Mouse (Mus musculus): ENCODE measurements around the gene Gm9821. TPM values are rescaled to one million over a fixed set of nuclear protein-coding genes. Genes with fewer than 3 reads are reported as not detected.

Gene Gm9821
- total and polyA plus RNA-seq, 3 experiments: 1.2 to 22.7 TPM; not detected in 1

- peak; percentile 92 for DNase-seq (ENCODE audit: low read depth, low spot score)
- Histone ChIP-seq H3K9ac (ENCODE audit: control insufficient read depth, low read depth, low read length, poor library complexity, severe bottlenecking) (peak overlapping the region; percentile 80), H3K27ac (ENCODE audit: control insufficient read depth, low read depth, low read length) (peak overlapping the region; percentile 94), H3K79me2 (ENCODE audit: control insufficient read depth, insufficient read depth, low read length, poor library complexity) (peaks cover 52% of the 10 kb centered on the region), H3K4me1 (ENCODE audit: control insufficient read depth in 1 of 2, insufficient read depth in 2 of 2, low read length in 2 of 2) (peaks cover 15 to 45% of the 10 kb centered on the region in 2 experiments; a peak in 3 of 4 replicates), H3K27me3 (ENCODE audit: control insufficient read depth in 1 of 2, insufficient read depth in 2 of 2, low read length in 2 of 2) (no peaks in the 10 kb centered on the region), H3K9me3 (replicated peaks; ENCODE audit: insufficient read depth, low read length) (no peaks in the 10 kb centered on the region), H3K36me3 (ENCODE audit: control insufficient read depth in 1 of 2, insufficient read depth in 2 of 2, low read length in 2 of 2) (peaks cover 0 to 30% of the 10 kb centered on the region in 2 experiments; a peak in 2 of 4 replicates), H3K4me3 (ENCODE audit: control insufficient read depth in 1 of 2, insufficient read depth in 1 of 2, low read depth in 2 of 2, low read length in 2 of 2) (peak overlapping the region; percentile 61 to 90)
- TF ChIP-seq ZKSCAN1 (IDR thresholded peaks at IDR 0.05; ENCODE audit: low read depth, low read length): no peak
- no peak for TF ChIP-seq CHD1 (IDR thresholded peaks at IDR 0.05; ENCODE audit: low read depth, low read length)
- no peak for TF ChIP-seq CTCF (IDR thresholded peaks at IDR 0.05 in 2 of 3, conservative IDR thresholded peaks at IDR 0.05 in 1 of 3; ENCODE audit: control insufficient read depth in 1 of 3, insufficient read depth in 1 of 3, low read depth in 2 of 3, low read length in 3 of 3, poor library complexity in 1 of 3, severe bottlenecking in 1 of 3)
- TF ChIP-seq USF2 (IDR thresholded peaks at IDR 0.05; ENCODE audit: borderline replicate concordance in 1 of 2, insufficient read depth in 1 of 2, low read depth in 1 of 2, low read length in 2 of 2): no peak
- TF ChIP-seq ZNF384 (IDR thresholded peaks at IDR 0.05; ENCODE audit: low read depth, low read length): no peak
- peak in 1 of 2 experiments; percentile 68; a peak in 2 of 4 replicates for TF ChIP-seq POLR2A (IDR thresholded peaks at IDR 0.05; ENCODE audit: control insufficient read depth in 1 of 2, insufficient read depth in 1 of 2, low read depth in 1 of 2, low read length in 2 of 2, poor library complexity in 1 of 2)
- TF ChIP-seq NRF1 (IDR thresholded peaks at IDR 0.05; ENCODE audit: insufficient read depth, low read depth, low read length, poor library complexity, severe bottlenecking): no peak
- TF ChIP-seq EP300 (IDR thresholded peaks at IDR 0.05; ENCODE audit: low read depth in 1 of 2, low read length in 2 of 2): peak in 1 of 2 experiments; percentile 42; a peak in 3 of 4 replicates
- peak; percentile 75 for TF ChIP-seq SIN3A (IDR thresholded peaks at IDR 0.05; ENCODE audit: low read length)
- no peak for TF ChIP-seq E2F4 (IDR thresholded peaks at IDR 0.05; ENCODE audit: borderline replicate concordance, low read depth, low read length)
- TF ChIP-seq CHD2 (IDR thresholded peaks at IDR 0.05; ENCODE audit: low read length): peak; percentile 34
- TF ChIP-seq TAL1 (IDR thresholded peaks at IDR 0.05; ENCODE audit: low read length): no peak
- no peak for TF ChIP-seq TCF12 (IDR thresholded peaks at IDR 0.05; ENCODE audit: low read depth, low read length)
- no peak; the same call in 1 of the 2 replicates for TF ChIP-seq MYC (IDR thresholded peaks at IDR 0.05; ENCODE audit: low read depth, low read length)
- TF ChIP-seq JUND (IDR thresholded peaks at IDR 0.05; ENCODE audit: low read depth, low read length): no peak
- no peak for TF ChIP-seq POLR2AphosphoS2 (IDR thresholded peaks at IDR 0.05; ENCODE audit: low read length)
- no peak for TF ChIP-seq POLR2AphosphoS5 (IDR thresholded peaks at IDR 0.05; ENCODE audit: borderline replicate concordance, low read depth, low read length)
- no peak for TF ChIP-seq USF1 (IDR thresholded peaks at IDR 0.05; ENCODE audit: low read depth, low read length)
- TF ChIP-seq ELF1 (IDR thresholded peaks at IDR 0.05; ENCODE audit: low read depth, low read length): no peak
- TF ChIP-seq MEF2A (IDR thresholded peaks at IDR 0.05; ENCODE audit: extremely low read depth, insufficient replicate concordance, low read depth, low read length, poor library complexity, severe bottlenecking): no peak
- peak; percentile 23; the same call in 1 of the 2 replicates for TF ChIP-seq TBP (IDR thresholded peaks at IDR 0.05; ENCODE audit: low read depth, low read length)
- TF ChIP-seq GATA1 (IDR thresholded peaks at IDR 0.05; ENCODE audit: low read depth, low read length): no peak
- TF ChIP-seq MXI1 (IDR thresholded peaks at IDR 0.05; ENCODE audit: low read depth, low read length): no peak
- TF ChIP-seq UBTF (IDR thresholded peaks at IDR 0.05; ENCODE audit: borderline replicate concordance, insufficient read depth, low read depth, low read length): no peak
- TF ChIP-seq KAT2A (conservative IDR thresholded peaks at IDR 0.05; ENCODE audit: low read depth, low read length): no peak
- TF ChIP-seq GABPA (IDR thresholded peaks at IDR 0.05; ENCODE audit: low read depth, low read length): no peak
- 0 out of 2 replicates have a peak, but pooled peaks have one; percentile 28 for TF ChIP-seq ETS1 (IDR thresholded peaks at IDR 0.05; ENCODE audit: low read depth, low read length)
- TF ChIP-seq MAFK (IDR thresholded peaks at IDR 0.05; ENCODE audit: borderline replicate concordance, low read depth, low read length): no peak
- TF ChIP-seq MAZ (IDR thresholded peaks at IDR 0.05; ENCODE audit: low read depth, low read length): peak; percentile 62; the same call in 1 of the 2 replicates
- no peak for TF ChIP-seq RAD21 (IDR thresholded peaks at IDR 0.05; ENCODE audit: low read depth, low read length)
- TF ChIP-seq ZC3H11A (IDR thresholded peaks at IDR 0.05; ENCODE audit: low read depth, low read length): no peak
- TF ChIP-seq RCOR1 (IDR thresholded peaks at IDR 0.05; ENCODE audit: low read depth, low read length): 0 out of 2 replicates have a peak, but pooled peaks have one; percentile 5
- no peak for TF ChIP-seq BHLHE40 (IDR thresholded peaks at IDR 0.05; ENCODE audit: borderline replicate concordance, low read depth, low read length)
- no peak for TF ChIP-seq SMC3 (IDR thresholded peaks at IDR 0.05; ENCODE audit: low read depth, low read length)
- 0 out of 2 replicates have a peak, but pooled peaks have one; percentile 27 for TF ChIP-seq MAX (IDR thresholded peaks at IDR 0.05; ENCODE audit: low read length)
These were observed 5.0 kb downstream of the Gm9821 start for GRCm38 (mm10) chr2:91950275-91951085.

Data from MEL (cell line).